Mouse (Mus musculus): ENCODE data around the gene Ifne. TPM values are rescaled to one million over a fixed set of nuclear protein-coding genes. Genes with fewer than 3 reads are reported as not detected.

Gene Ifne
- total and polyA plus RNA-seq, 3 experiments: not detected

- Histone ChIP-seq H3K4me1 (ENCODE audit: control insufficient read depth in 1 of 2, insufficient read depth in 2 of 2, low read length in 2 of 2) (peaks cover 15 to 20% of the 10 kb centered on the region in 2 experiments), H3K27ac (ENCODE audit: control insufficient read depth, low read depth, low read length) (no peak overlapping the region), H3K36me3 (ENCODE audit: control insufficient read depth in 1 of 2, insufficient read depth in 2 of 2, low read length in 2 of 2) (peaks cover 0 to 15% of the 10 kb centered on the region in 2 experiments; a peak in 2 of 4 replicates), H3K79me2 (ENCODE audit: control insufficient read depth, insufficient read depth, low read length, poor library complexity) (no peaks in the 10 kb centered on the region), H3K4me3 (ENCODE audit: control insufficient read depth in 1 of 2, insufficient read depth in 1 of 2, low read depth in 2 of 2, low read length in 2 of 2) (no peak overlapping the region), H3K27me3 (ENCODE audit: control insufficient read depth in 1 of 2, insufficient read depth in 2 of 2, low read length in 2 of 2) (no peaks in the 10 kb centered on the region; a peak in 1 of 4 replicates), H3K9me3 (replicated peaks; ENCODE audit: insufficient read depth, low read length) (no peaks in the 10 kb centered on the region), H3K9ac (ENCODE audit: control insufficient read depth, low read depth, low read length, poor library complexity, severe bottlenecking) (no peak overlapping the region)
- peak; percentile 81 for DNase-seq (ENCODE audit: low read depth, low spot score)
- no peak for TF ChIP-seq ZC3H11A (IDR thresholded peaks at IDR 0.05; ENCODE audit: low read depth, low read length)
- no peak for TF ChIP-seq NRF1 (IDR thresholded peaks at IDR 0.05; ENCODE audit: insufficient read depth, low read depth, low read length, poor library complexity, severe bottlenecking)
- TF ChIP-seq EP300 (IDR thresholded peaks at IDR 0.05; ENCODE audit: low read depth in 1 of 2, low read length in 2 of 2): peak; percentile 36 to 69; a peak in 3 of 4 replicates
- TF ChIP-seq MXI1 (IDR thresholded peaks at IDR 0.05; ENCODE audit: low read depth, low read length): peak; percentile 72; the same call in 1 of the 2 replicates
- peak; percentile 77 for TF ChIP-seq SIN3A (IDR thresholded peaks at IDR 0.05; ENCODE audit: low read length)
- TF ChIP-seq TCF12 (IDR thresholded peaks at IDR 0.05; ENCODE audit: low read depth, low read length): peak; percentile 37; the same call in 1 of the 2 replicates
- TF ChIP-seq ETS1 (IDR thresholded peaks at IDR 0.05; ENCODE audit: low read depth, low read length): peak; percentile 79
- TF ChIP-seq GATA1 (IDR thresholded peaks at IDR 0.05; ENCODE audit: low read depth, low read length): peak; percentile 80
- peak; percentile 23; the same call in 1 of the 2 replicates for TF ChIP-seq RCOR1 (IDR thresholded peaks at IDR 0.05; ENCODE audit: low read depth, low read length)
Observed at GRCm38 (mm10) chr4:88875435-88876095, 4.4 kb downstream of the Ifne start.

GRCm38 (mm10) chr4:88872691-88873090, 7.3 kb downstream of the Ifne start:
- Histone ChIP-seq H3K4me1 (ENCODE audit: control insufficient read depth in 1 of 2, insufficient read depth in 2 of 2, low read length in 2 of 2) (peaks cover 11 to 19% of the 10 kb centered on the region in 2 experiments), H3K4me3 (ENCODE audit: control insufficient read depth in 1 of 2, insufficient read depth in 1 of 2, low read depth in 2 of 2, low read length in 2 of 2) (no peak overlapping the region), H3K27me3 (ENCODE audit: control insufficient read depth in 1 of 2, insufficient read depth in 2 of 2, low read length in 2 of 2) (no peaks in the 10 kb centered on the region), H3K9me3 (replicated peaks; ENCODE audit: insufficient read depth, low read length) (no peaks in the 10 kb centered on the region), H3K79me2 (ENCODE audit: control insufficient read depth, insufficient read depth, low read length, poor library complexity) (no peaks in the 10 kb centered on the region), H3K27ac (ENCODE audit: control insufficient read depth, low read depth, low read length) (no peak overlapping the region), H3K36me3 (ENCODE audit: control insufficient read depth in 1 of 2, insufficient read depth in 2 of 2, low read length in 2 of 2) (peaks cover 0 to 18% of the 10 kb centered on the region in 2 experiments; a peak in 2 of 4 replicates), H3K9ac (ENCODE audit: control insufficient read depth, low read depth, low read length, poor library complexity, severe bottlenecking) (no peak overlapping the region)
- peak; percentile 65 for DNase-seq (ENCODE audit: low read depth, low spot score)
- TF ChIP-seq ELF1 (IDR thresholded peaks at IDR 0.05; ENCODE audit: low read depth, low read length): no peak
- peak; percentile 87 for TF ChIP-seq SMC3 (IDR thresholded peaks at IDR 0.05; ENCODE audit: low read depth, low read length)
- no peak for TF ChIP-seq MYB (IDR thresholded peaks at IDR 0.05; ENCODE audit: low read depth, low read length)
- no peak for TF ChIP-seq TBP (IDR thresholded peaks at IDR 0.05; ENCODE audit: low read depth, low read length)
- TF ChIP-seq CTCF (IDR thresholded peaks at IDR 0.05 in 2 of 3, conservative IDR thresholded peaks at IDR 0.05 in 1 of 3; ENCODE audit: control insufficient read depth in 1 of 3, insufficient read depth in 1 of 3, low read depth in 2 of 3, low read length in 3 of 3, poor library complexity in 1 of 3, severe bottlenecking in 1 of 3): peak; percentile 40 to 89 (median 66)
- TF ChIP-seq NELFE (IDR thresholded peaks at IDR 0.05; ENCODE audit: low read depth, low read length): no peak
- TF ChIP-seq TAL1 (IDR thresholded peaks at IDR 0.05; ENCODE audit: low read length): no peak
- no peak for TF ChIP-seq HCFC1 (IDR thresholded peaks at IDR 0.05; ENCODE audit: low read depth, low read length)
- no peak for TF ChIP-seq USF1 (IDR thresholded peaks at IDR 0.05; ENCODE audit: low read depth, low read length)
- TF ChIP-seq JUND (IDR thresholded peaks at IDR 0.05; ENCODE audit: low read depth, low read length): no peak
- TF ChIP-seq GATA1 (IDR thresholded peaks at IDR 0.05; ENCODE audit: low read depth, low read length): no peak
- TF ChIP-seq POLR2AphosphoS2 (IDR thresholded peaks at IDR 0.05; ENCODE audit: low read length): no peak
- no peak for TF ChIP-seq POLR2AphosphoS5 (IDR thresholded peaks at IDR 0.05; ENCODE audit: borderline replicate concordance, low read depth, low read length)
- no peak for TF ChIP-seq USF2 (IDR thresholded peaks at IDR 0.05; ENCODE audit: borderline replicate concordance in 1 of 2, insufficient read depth in 1 of 2, low read depth in 1 of 2, low read length in 2 of 2)
- TF ChIP-seq GABPA (IDR thresholded peaks at IDR 0.05; ENCODE audit: low read depth, low read length): no peak
- peak; percentile 94 for TF ChIP-seq RAD21 (IDR thresholded peaks at IDR 0.05; ENCODE audit: low read depth, low read length)
- no peak for TF ChIP-seq BHLHE40 (IDR thresholded peaks at IDR 0.05; ENCODE audit: borderline replicate concordance, low read depth, low read length)
- no peak for TF ChIP-seq MYC (IDR thresholded peaks at IDR 0.05; ENCODE audit: low read depth, low read length)
- TF ChIP-seq SIN3A (IDR thresholded peaks at IDR 0.05; ENCODE audit: low read length): no peak
- no peak for TF ChIP-seq UBTF (IDR thresholded peaks at IDR 0.05; ENCODE audit: borderline replicate concordance, insufficient read depth, low read depth, low read length)
- no peak for TF ChIP-seq CHD1 (IDR thresholded peaks at IDR 0.05; ENCODE audit: low read depth, low read length)
- no peak for TF ChIP-seq RCOR1 (IDR thresholded peaks at IDR 0.05; ENCODE audit: low read depth, low read length)
- no peak for TF ChIP-seq EP300 (IDR thresholded peaks at IDR 0.05; ENCODE audit: low read depth in 1 of 2, low read length in 2 of 2)
- no peak for TF ChIP-seq POLR2A (IDR thresholded peaks at IDR 0.05; ENCODE audit: control insufficient read depth in 1 of 2, insufficient read depth in 1 of 2, low read depth in 1 of 2, low read length in 2 of 2, poor library complexity in 1 of 2)
- no peak for TF ChIP-seq ZKSCAN1 (IDR thresholded peaks at IDR 0.05; ENCODE audit: low read depth, low read length)
- TF ChIP-seq TCF12 (IDR thresholded peaks at IDR 0.05; ENCODE audit: low read depth, low read length): no peak
